Mouse (Mus musculus): Measurements from ENCODE around the gene Cetn2. TPM values are rescaled to one million over a fixed set of nuclear protein-coding genes. Genes with fewer than 3 reads are reported as not detected.

The Cetn2 gene
- polyA plus RNA-seq, 1 experiment: 39.7 TPM

GRCm38 (mm10) chrX:72902530-72902929 lies 15.7 kb downstream of the Cetn2 start:
- DNase-seq (ENCODE audit: low read depth): peak; percentile 63
- TF ChIP-seq POLR2A (IDR thresholded peaks at IDR 0.05; ENCODE audit: borderline replicate concordance, extremely low read depth, insufficient read depth, insufficient read length, poor library complexity, severe bottlenecking): no peak

GRCm38 (mm10) chrX:72896055-72896437 lies 22.2 kb downstream of the Cetn2 start:
- TF ChIP-seq POLR2A (IDR thresholded peaks at IDR 0.05; ENCODE audit: borderline replicate concordance, extremely low read depth, insufficient read depth, insufficient read length, poor library complexity, severe bottlenecking) (no peak), CTCF (IDR thresholded peaks at IDR 0.05; ENCODE audit: borderline replicate concordance, extremely low read depth, insufficient read depth, insufficient read length) (no peak)
- no peak for DNase-seq (ENCODE audit: low read depth)

GRCm38 (mm10) chrX:72895388-72896054 lies 22.7 kb downstream of the Cetn2 start:
- TF ChIP-seq CTCF (IDR thresholded peaks at IDR 0.05; ENCODE audit: borderline replicate concordance, extremely low read depth, insufficient read depth, insufficient read length) (no peak), POLR2A (IDR thresholded peaks at IDR 0.05; ENCODE audit: borderline replicate concordance, extremely low read depth, insufficient read depth, insufficient read length, poor library complexity, severe bottlenecking) (no peak)
- peak; percentile 95 for DNase-seq (ENCODE audit: low read depth)

Other genes with a start within 250 kb of the Cetn2 start
- gene Gabrq, start 93.2 kb downstream of the Cetn2 start, polyA plus RNA-seq (2012; rRNA removed): 3.7 and 5.1 TPM in 2 replicates
- 41.6 and 42.6 TPM in 2 replicates for gene Nsdhl, start 146 bp upstream of the Cetn2 start, polyA plus RNA-seq (2012; rRNA removed)
- 1.2 and 1.5 TPM in 2 replicates for gene Zfp185, start 68.9 kb upstream of the Cetn2 start, polyA plus RNA-seq (2012; rRNA removed)
- 0.07 and 0.11 TPM in 2 replicates for gene Pnma5, start 118.7 kb upstream of the Cetn2 start, polyA plus RNA-seq (2012; rRNA removed)
- 14.5 and 15.1 TPM in 2 replicates for gene Pnma3, start 146.4 kb upstream of the Cetn2 start, polyA plus RNA-seq (2012; rRNA removed)
- 0.93 TPM in 1 of 2 replicates, not detected in the other for gene Xlr4a, start 164.1 kb upstream of the Cetn2 start, polyA plus RNA-seq (2012; rRNA removed)
- gene Xlr3a, start 178.7 kb upstream of the Cetn2 start, polyA plus RNA-seq (2012; rRNA removed): 1.7 and 4.0 TPM in 2 replicates
- 0.94 and 1.1 TPM in 2 replicates for gene Gm14685, start 198.6 kb upstream of the Cetn2 start, polyA plus RNA-seq (2012; rRNA removed)
- not detected in 2 replicates for gene Xlr5b, start 230.4 kb upstream of the Cetn2 start, polyA plus RNA-seq (2012; rRNA removed)
- 0.26 and 0.71 TPM in 2 replicates for gene DXBay18, start 231.0 kb upstream of the Cetn2 start, polyA plus RNA-seq (2012; rRNA removed)